9 mouse cellular contexts compared by ENCODE assay signal in genomic region chr16:84703769-84704660, GRCm38 (mm10). TPM values are rescaled to one million over a fixed set of nuclear protein-coding genes. Genes with fewer than 3 reads are reported as not detected.
DNase-seq lines count a peak whose midpoint lies in the region; ATAC-seq and TF ChIP-seq lines count a peak whose summit lies in the region.
"Had no signal": no experiment of that assay in that cellular context is flagged by ENCODE, and none has a peak within 500 bp of the region (broad histone marks: within the 10 kb centered on the region; RNA-seq: fewer than 3 reads in every experiment).

No protein-coding gene starts in this region.

- H3K4me1 ChIP-seq in heart, embryonic 10.5 days, result no peaks in the 10 kb centered on the region
- no peaks in the 10 kb centered on the region; the same call in 1 of the 2 replicates for H3K4me1 ChIP-seq in forebrain, embryonic 14.5 days (ENCODE audit: control insufficient read depth, insufficient read depth, low read length)
- H3K4me1 ChIP-seq in liver, embryonic 13.5 days (replicated peaks), result no peaks in the 10 kb centered on the region

- H3K9ac ChIP-seq in forebrain, embryonic 14.5 days (ENCODE audit: low read length), result no peak overlapping the region
- H3K9ac ChIP-seq in liver, embryonic 13.5 days, result no peak overlapping the region

- H3K79me3 ChIP-seq in C2C12 (ENCODE audit: low read depth), result peaks cover 44% of the 10 kb centered on the region

- H3K4me3 ChIP-seq in heart, embryonic 10.5 days, result peak overlapping the region; percentile 75
- H3K4me3 ChIP-seq in C2C12 (ENCODE audit: insufficient read depth, poor library complexity, severe bottlenecking), result peak overlapping the region; percentile 54
- H3K4me3 ChIP-seq in forebrain, embryonic 14.5 days (ENCODE audit: low read depth, low read length), result peak overlapping the region; percentile 44
- peak overlapping the region; percentile 57; the same call in 1 of the 2 replicates for H3K4me3 ChIP-seq in liver, embryonic 13.5 days (replicated peaks)

- H3K36me3 ChIP-seq in heart, embryonic 10.5 days, result no peaks in the 10 kb centered on the region
- H3K36me3 ChIP-seq in C2C12 (ENCODE audit: control insufficient read depth, insufficient read depth), result no peaks in the 10 kb centered on the region
- H3K36me3 ChIP-seq in forebrain, embryonic 14.5 days (ENCODE audit: control insufficient read depth, insufficient read depth, low read length), result no peaks in the 10 kb centered on the region
- no peaks in the 10 kb centered on the region for H3K36me3 ChIP-seq in liver, embryonic 13.5 days

- peaks cover 12% of the 10 kb centered on the region for H3K27me3 ChIP-seq in heart, embryonic 10.5 days (ENCODE audit: insufficient read depth, poor library complexity, severe bottlenecking)
- H3K27me3 ChIP-seq in C2C12 (ENCODE audit: control insufficient read depth, insufficient read depth, insufficient read length), result no peaks in the 10 kb centered on the region
- 0 out of 2 replicates have a peak, but pooled peaks cover 4% of the 10 kb centered on the region for H3K27me3 ChIP-seq in forebrain, embryonic 14.5 days (replicated peaks; ENCODE audit: control insufficient read depth, insufficient read depth, low read length)
- H3K27me3 ChIP-seq in liver, embryonic 13.5 days, result peaks cover 38% of the 10 kb centered on the region

- no peak for DNase-seq in heart, embryonic 10.5 days (ENCODE audit: low spot score)
- DNase-seq in heart, postnatal 4 days, result no peak
- no peak for DNase-seq in forebrain, embryonic 14.5 days (ENCODE audit: low spot score)
- DNase-seq in liver, embryonic 13.5 days, result no peak
- no peak for DNase-seq in frontal cortex, postnatal 10 days (ENCODE audit: low spot score in 2 of 2)
- no peak for DNase-seq in left cerebral cortex, adult 18-20 months (ENCODE audit: low spot score in 2 of 2)
- DNase-seq in ovary, postnatal 14 days (ENCODE audit: low spot score), result no peak

- ATAC-seq in forebrain, embryonic 14.5 days, result no peak
- no peak for ATAC-seq in liver, embryonic 13.5 days (ENCODE audit: low read depth)

- no peaks in the 10 kb centered on the region for H3K9me3 ChIP-seq in heart, embryonic 10.5 days
- no peaks in the 10 kb centered on the region for H3K9me3 ChIP-seq in forebrain, embryonic 14.5 days (replicated peaks; ENCODE audit: control insufficient read depth, low read length)
- H3K9me3 ChIP-seq in liver, embryonic 13.5 days (replicated peaks), result no peaks in the 10 kb centered on the region

- no peak overlapping the region for H3K27ac ChIP-seq in heart, embryonic 10.5 days
- no peak overlapping the region for H3K27ac ChIP-seq in forebrain, embryonic 14.5 days (ENCODE audit: low read depth, low read length)
- no peak overlapping the region for H3K27ac ChIP-seq in liver, embryonic 13.5 days
- H3K27ac ChIP-seq: macrophage had no signal

- peak overlapping the region; percentile 93 for H3K4me2 ChIP-seq in forebrain, embryonic 14.5 days (ENCODE audit: low read length)
- H3K4me2 ChIP-seq in liver, embryonic 13.5 days, result peak overlapping the region; percentile 74

- H3ac ChIP-seq in C2C12 (ENCODE audit: control insufficient read depth, insufficient read length, low read depth), result peak overlapping the region; percentile 84

- peaks cover 60% of the 10 kb centered on the region for H3K79me2 ChIP-seq in C2C12 (ENCODE audit: control insufficient read depth, insufficient read depth)

- TF ChIP-seq CTCF in C2C12 (IDR thresholded peaks at IDR 0.05; ENCODE audit: control insufficient read depth, insufficient read depth, insufficient read length), result no peak

- 67% methylated on average over 13 of the region's 13 CpGs for WGBS in heart, embryonic 10.5 days
- WGBS in forebrain, embryonic 14.5 days, result 65% methylated on average over 13 of the region's 13 CpGs
- WGBS in liver, embryonic 13.5 days (ENCODE audit: insufficient replicate concordance), result 56% methylated on average over 13 of the region's 13 CpGs

TF ChIP-seq in C2C12, 6 proteins besides CTCF, POLR2A, EP300 and RAD21:
- TF ChIP-seq MAX (IDR thresholded peaks at IDR 0.05) (no peak), USF1 (IDR thresholded peaks at IDR 0.05; ENCODE audit: low read depth) (no peak), MYOG (IDR thresholded peaks at IDR 0.05; ENCODE audit: control insufficient read depth, extremely low read depth, insufficient read length) (no peak), MYOD1 (IDR thresholded peaks at IDR 0.05; ENCODE audit: control insufficient read depth, insufficient read length, low read depth) (no peak), FOSL1 (IDR thresholded peaks at IDR 0.05; ENCODE audit: insufficient read depth, low read length, poor library complexity, severe bottlenecking) (no peak), CEBPB (IDR thresholded peaks at IDR 0.05; ENCODE audit: low read depth) (no peak)

RNA-seq across cellular contexts. Expression of gene Mrpl39, which starts 31.5 kb away (rescaled TPM):
- polyA plus RNA-seq in heart, embryonic 10.5 days (2016; fragmentation: Nextera tagmentation; extraction: Ambion mirVana), result 51.0 and 53.4 TPM in 2 replicates
- total RNA-seq in heart, postnatal 4 days (2021), result 10 to 100 TPM; 31.7 to 32.2 TPM
- polyA plus RNA-seq in C2C12 (2012; fragmentation: generic; extraction: Trizol), result 44.7 TPM
- polyA plus RNA-seq in forebrain, embryonic 14.5 days (2014; fragmentation: Nextera tagmentation; extraction: Ambion mirVana), result 35.4 and 43.7 TPM in 2 replicates
- polyA plus RNA-seq in liver, embryonic 13.5 days (2015; fragmentation: Nextera tagmentation; extraction: Ambion mirVana), result 30.3 and 35.5 TPM in 2 replicates
- 10 to 100 TPM; 22.2 to 22.9 TPM for total RNA-seq in left cerebral cortex, adult 18-20 months (2021)
